Mouse (Mus musculus): ENCODE results near the gene Lrrc46.
A peak's percentile ranks its signal among the peaks of the same experiment; 100 is the strongest.

The Lrrc46 gene

GRCm38 (mm10) chr11:97007093-97007794 lies 34.0 kb downstream of the Lrrc46 start:
- DNase-seq: peak; percentile 79

DNA sequence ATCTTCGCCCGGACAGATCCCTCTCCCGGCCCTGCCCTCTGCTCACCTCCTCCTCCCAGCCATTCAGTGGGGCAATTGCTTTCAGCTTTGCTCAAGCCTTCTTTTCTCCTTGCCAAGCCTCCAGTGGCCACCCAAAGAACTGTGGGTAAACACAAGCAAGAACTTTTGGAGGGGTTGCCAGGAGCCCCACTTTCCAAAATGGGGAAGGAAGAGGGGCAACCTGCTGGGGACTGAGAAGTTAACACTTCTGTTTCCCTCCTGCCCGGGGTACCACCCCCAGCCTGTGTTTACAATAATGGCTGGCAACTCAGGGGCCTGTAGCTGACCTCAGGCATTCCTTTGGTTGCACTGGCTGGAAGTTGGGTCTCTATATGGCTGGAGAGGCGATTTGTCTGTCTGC lies 38.0 kb downstream of the Lrrc46 start:
- no peak for DNase-seq

DNA sequence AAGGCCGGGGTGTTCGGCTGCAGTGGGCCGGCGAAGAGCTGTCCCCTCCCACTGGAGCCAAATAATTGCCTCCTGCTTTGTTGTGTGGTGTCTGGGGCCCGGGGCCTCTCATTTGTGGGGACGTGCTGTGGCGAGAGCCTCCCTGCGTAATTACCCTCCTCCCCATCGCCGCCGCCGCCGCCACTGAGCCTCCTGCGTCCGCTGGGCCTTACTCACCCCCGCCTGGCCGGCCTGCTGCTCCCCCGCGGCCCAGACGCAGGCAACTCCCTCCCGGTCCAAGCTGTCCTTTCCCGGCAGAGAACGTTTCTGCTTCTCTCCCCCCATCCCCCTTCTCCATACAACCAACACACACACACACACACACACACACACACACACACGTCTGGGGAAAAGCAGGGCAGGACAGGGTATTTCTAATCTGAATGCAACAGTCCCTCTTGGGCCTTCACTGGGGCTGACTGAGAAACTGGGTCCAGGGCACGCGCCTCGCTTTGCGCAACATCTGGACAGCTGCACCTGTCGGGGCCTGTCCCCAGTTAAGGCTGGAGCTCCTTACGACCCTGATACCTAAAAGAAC lies 43.7 kb downstream of the Lrrc46 start:
- DNase-seq: peak; percentile 71

DNA sequence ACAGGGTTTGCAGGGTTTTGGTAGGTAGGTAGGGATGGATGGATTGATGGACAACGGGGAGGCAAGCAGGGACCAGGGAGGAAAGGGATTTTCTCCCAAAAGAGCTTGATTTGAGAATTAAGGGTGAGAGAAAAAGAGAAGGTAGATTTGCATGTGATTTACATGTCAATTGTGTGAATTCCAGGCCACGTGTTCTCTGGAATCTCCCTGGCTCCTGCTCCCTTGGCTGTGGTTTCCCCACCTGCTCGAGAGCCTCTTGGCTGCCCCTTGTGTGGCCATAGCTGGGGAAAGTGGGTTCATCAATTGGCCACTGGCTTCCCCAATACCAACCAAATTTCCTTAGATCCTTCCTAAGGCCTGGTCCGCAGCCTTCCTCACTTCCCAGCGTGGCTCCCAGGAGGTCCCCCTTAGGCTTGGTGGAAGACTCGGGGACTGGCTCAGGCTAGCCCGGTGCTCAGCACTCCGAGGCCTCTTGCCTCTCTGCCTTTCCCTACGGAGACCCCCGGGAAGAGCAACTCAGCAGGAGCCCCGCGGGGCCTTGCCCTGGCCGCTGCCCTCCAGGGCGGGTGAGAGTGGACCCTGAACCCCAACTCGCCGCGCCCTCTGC lies 44.3 kb downstream of the Lrrc46 start:
- no peak for DNase-seq

DNA sequence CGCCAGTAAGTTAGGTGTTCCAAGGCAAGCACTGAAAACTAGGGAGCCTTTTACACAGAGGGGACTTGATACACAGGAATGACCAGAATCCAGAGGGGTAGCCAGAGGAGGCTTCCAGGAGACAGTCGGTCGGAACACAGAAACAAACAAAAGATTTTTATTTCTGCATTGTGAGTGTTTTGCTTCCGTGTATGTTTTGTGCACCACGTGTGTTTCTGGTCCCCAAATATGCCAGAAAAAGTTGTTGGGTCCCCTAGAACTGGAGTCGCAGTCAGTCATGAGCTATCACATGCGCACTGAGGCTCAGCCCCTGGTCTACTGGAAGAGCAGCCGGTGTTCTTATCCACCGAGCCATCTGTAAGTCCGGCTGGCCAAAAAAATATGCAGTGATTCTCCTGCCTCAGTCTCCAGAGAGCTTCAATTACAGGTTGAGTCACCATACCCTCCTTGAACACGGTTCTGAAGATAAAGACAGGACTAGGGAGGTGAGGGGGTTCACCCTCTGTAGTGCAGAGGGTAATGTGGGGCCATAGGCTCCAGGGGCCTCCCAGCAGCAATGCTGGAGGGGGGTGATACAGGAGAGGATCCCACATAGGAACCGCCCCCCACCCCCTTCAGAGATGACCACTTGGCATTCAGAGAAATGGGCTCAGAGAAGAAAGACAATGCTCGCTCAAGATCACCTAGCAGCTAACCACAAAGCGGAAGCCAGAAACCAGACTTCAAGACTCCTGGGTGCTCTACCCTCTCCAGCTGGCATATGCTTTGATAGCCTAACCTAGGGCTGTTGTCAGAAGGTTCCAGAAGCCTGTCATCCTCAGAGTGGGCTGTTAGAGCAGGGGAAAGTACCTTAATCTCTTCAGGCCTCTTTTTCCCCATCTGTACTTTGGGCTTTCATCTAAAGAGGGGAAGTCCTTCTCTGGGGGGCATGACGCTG lies 45.1 kb downstream of the Lrrc46 start:
- no peak for DNase-seq

DNA sequence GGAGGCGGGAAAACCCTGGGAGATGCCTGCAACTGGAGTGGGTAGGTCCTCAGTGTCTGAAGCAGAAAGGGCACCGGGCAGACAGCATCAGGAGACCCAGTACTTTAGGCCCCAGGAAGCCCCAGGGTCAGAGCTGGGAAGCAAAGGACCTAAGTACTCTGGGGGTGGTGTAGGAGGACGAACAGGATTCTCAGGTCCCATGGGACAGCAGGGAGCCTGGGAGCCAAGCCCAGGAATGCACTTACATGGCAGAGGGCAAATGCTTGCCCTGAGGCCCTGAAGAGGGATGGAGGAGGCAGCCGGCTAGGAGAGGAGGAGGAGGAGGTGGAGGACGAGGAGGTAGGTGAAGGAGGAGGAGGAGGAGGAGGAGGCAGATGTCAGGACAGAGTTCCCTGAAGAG lies 46.2 kb downstream of the Lrrc46 start:
- DNase-seq: no peak

DNA sequence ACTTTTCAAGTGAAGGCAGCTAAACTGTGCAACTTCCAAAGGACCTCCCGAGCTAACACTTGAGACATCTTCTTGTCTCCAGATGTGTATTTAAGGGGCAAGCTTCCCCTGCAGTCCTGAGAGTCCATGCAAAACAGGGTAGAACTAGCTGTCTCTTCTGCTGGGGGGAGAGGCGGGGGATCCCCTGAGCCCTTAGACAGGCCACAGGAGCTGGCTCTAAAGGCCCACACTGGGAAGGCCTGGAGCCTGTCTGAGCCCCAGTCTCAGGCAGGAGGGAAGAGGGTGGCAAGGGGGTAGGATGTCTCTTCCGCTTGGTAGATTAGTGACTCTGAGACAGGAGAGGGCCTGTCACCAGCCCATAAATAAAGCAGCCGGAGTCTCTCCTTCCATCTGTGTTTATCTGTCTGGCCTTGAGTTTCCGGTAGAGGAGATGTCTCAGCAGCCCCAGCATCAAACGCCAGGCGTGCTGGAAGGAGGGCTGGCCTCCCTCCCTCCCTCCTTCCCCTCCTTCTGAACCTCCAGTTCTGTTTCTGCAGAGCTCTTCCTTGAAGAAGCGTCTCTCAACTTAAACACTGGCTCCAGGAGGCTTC lies 48.4 kb downstream of the Lrrc46 start:
- no peak for DNase-seq

DNA sequence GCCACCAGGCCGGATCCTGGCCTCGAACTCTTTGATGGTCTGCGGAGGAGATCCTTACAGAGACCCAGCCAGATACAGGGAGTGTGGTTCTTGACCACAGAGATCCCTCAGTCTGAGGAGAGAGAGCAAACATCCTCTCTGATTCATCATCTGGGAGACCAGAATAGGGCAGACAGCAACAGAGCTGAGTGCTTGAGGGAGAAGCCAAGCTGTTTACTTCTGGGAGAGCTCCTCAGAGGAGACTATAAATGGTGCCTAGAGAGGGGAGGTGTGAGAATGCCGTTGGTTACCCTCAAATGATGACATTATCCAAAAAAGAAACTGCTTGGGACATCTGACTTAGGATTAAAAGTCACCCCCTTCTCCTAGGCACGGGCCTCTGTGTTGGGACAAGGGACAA lies 49.7 kb downstream of the Lrrc46 start:
- DNase-seq: no peak

- peak; percentile 42 for DNase-seq
Observed at GRCm38 (mm10) chr11:96987873-96988655, 53.1 kb downstream of the Lrrc46 start.

- DNase-seq: no peak
Observed at GRCm38 (mm10) chr11:96986463-96986862, 54.7 kb downstream of the Lrrc46 start.

- DNase-seq: no peak
Observed at GRCm38 (mm10) chr11:96984903-96985302, 56.3 kb downstream of the Lrrc46 start.
